Mouse (Mus musculus): ENCODE measurements at regions not wholly inside any gene's neighbourhood (a gene's known extent, or its start where the extent isn't known, plus 50 kb on each side); places are given as distances from the start of the nearest gene placed in this dataset.

DNA sequence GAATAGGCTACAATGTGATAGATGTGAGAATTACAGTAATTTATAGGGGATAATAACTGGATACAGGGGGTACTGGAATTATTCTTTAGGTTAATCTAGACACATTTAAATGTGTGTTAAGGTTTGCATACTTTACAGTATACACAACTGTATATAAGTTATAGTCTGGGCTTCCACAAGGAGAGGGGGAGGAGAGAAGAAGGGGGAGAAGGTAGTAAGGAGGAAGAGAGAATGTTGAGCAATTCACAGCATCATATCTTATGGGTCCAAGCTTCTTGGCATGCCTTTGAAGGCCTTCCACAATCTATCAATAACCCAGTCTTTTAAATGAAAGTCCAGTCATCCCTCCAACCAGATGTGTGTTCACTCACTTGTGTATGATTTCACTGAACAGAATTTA lies 153.8 kb upstream of the Klf7 start:
- TF ChIP-seq CTCF (IDR thresholded peaks at IDR 0.05; ENCODE audit: control insufficient read depth, insufficient read depth, insufficient read length): no peak
- no peak for TF ChIP-seq MYOD1 (IDR thresholded peaks at IDR 0.05; ENCODE audit: control insufficient read depth, insufficient read length, low read depth)
